Mouse (Mus musculus) hindbrain, embryonic 14.5 days (tissue): Measurements from ENCODE around the gene Fam171a2. TPM values are rescaled to one million over a fixed set of nuclear protein-coding genes. Genes with fewer than 3 reads are reported as not detected.

Source experiments
- ATAC-seq: fragments of 200-750 bp; cut with Nextera tagmentation; 2 replicates; pipeline ENCODE4 v1.8.0; 2017; ENCODE audit warnings: moderate number of reproducible peaks, mild to moderate bottlenecking, moderate TSS enrichment, moderate library complexity; ENCODE audit not compliant: low FRiP score
- DNase-seq: peaks from one replicate; pipeline ENCODE4 v3.0.0-alpha.2; 2015; ENCODE audit warnings: low spot score
- H3K27ac ChIP-seq: fragments of 300-500 bp; sonication (generic); 2 replicates; pipeline ENCODE4 v1.5.1; 2014; ENCODE audit warnings: mild to moderate bottlenecking, moderate library complexity
- H3K27me3 ChIP-seq: fragments of 300-500 bp; sonication (generic); 2 replicates; pipeline ENCODE4 v1.6.1; 2014; ENCODE audit warnings: mild to moderate bottlenecking, low read length, mixed read lengths; ENCODE audit not compliant: control insufficient read depth, insufficient read depth
- H3K36me3 ChIP-seq: fragments of 300-500 bp; sonication (generic); replicated peaks from 2 replicates; pipeline ENCODE4 v1.6.1; 2014; ENCODE audit not compliant: control insufficient read depth, insufficient read depth
- H3K4me1 ChIP-seq: fragments of 300-500 bp; sonication (generic); replicated peaks from 2 replicates; pipeline ENCODE4 v1.6.1; 2014; ENCODE audit warnings: antibody characterized with exemption, low read length, mixed read lengths; ENCODE audit not compliant: control insufficient read depth, insufficient read depth
- H3K4me2 ChIP-seq: fragments of 300-500 bp; sonication (generic); replicated peaks from 2 replicates; pipeline ENCODE4 v1.6.1; 2014; ENCODE audit warnings: mild to moderate bottlenecking, moderate library complexity
- H3K4me3 ChIP-seq: fragments of 300-500 bp; sonication (generic); replicated peaks from 2 replicates; pipeline ENCODE4 v1.5.1; 2014; ENCODE audit warnings: mild to moderate bottlenecking, low read length
- H3K9ac ChIP-seq: fragments of 300-500 bp; sonication (generic); 2 replicates; pipeline ENCODE4 v1.6.1; 2014
- H3K9me3 ChIP-seq: fragments of 300-500 bp; sonication (generic); 2 replicates; pipeline ENCODE4 v1.6.1; 2016; ENCODE audit warnings: low read length; ENCODE audit not compliant: control insufficient read depth
- WGBS: fragments of 180-500 bp; shearing (Covaris S2); extraction: QIAGEN DNeasy Blood & Tissue Kit; methylation state at CpG from one replicate; pipeline ENCODE4 v1.1.7; 2014; 5-methylcytosine and 5-hydroxymethylcytosine counted together
- polyA plus RNA-seq: library from polyadenylated mRNA; unstranded; fragments of >200 nt; fragmentation: Nextera tagmentation; extraction: Ambion mirVana; gene quantifications from 2 replicates; pipeline ENCODE4 v1.2.1, GENCODE M21; 2014

The Fam171a2 gene
- polyA plus RNA-seq, 1 experiment from 2014 or later: 30.9 TPM

DNA sequence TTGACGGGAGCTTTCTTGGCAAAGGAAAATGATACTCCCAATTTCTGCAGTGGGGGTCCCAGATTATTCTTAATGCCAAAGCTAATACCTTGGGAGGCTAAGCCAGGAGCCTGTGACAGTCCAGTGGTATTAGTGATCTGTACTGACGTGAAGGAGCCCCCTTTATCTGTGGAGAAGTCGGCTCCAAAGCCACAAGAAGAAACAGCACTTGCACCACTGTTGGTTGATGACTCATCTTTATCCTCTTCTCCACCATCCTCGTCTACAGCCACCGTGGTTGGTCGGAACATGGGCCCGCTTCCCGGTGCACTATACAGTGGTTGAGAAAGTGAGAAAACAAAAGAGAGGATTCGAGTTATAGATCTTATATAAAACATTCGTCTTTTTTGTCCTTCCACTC lies 34.3 kb upstream of the Fam171a2 start:
- H3K4me1 ChIP-seq: no peaks in the 10 kb centered on the region
- H3K4me3 ChIP-seq: no peak overlapping the region
- peaks cover 86% of the 10 kb centered on the region for H3K36me3 ChIP-seq
- 93% methylated on average over 10 of the region's 10 CpGs for WGBS
- H3K27me3 ChIP-seq: no peaks in the 10 kb centered on the region
- no peak overlapping the region for H3K4me2 ChIP-seq
- H3K9me3 ChIP-seq: no peaks in the 10 kb centered on the region
- no peak for DNase-seq
- no peak for ATAC-seq
- no peak overlapping the region for H3K27ac ChIP-seq
- H3K9ac ChIP-seq: no peak overlapping the region

GRCm38 (mm10) chr11:102480897-102481296 lies 33.4 kb upstream of the Fam171a2 start:
- Histone ChIP-seq H3K9ac (no peak overlapping the region), H3K4me1 (no peaks in the 10 kb centered on the region), H3K9me3 (no peaks in the 10 kb centered on the region), H3K4me2 (no peak overlapping the region), H3K4me3 (no peak overlapping the region), H3K36me3 (peaks cover 77% of the 10 kb centered on the region), H3K27ac (no peak overlapping the region), H3K27me3 (no peaks in the 10 kb centered on the region)
- no peak for DNase-seq
- no peak for ATAC-seq
- 89% methylated on average over 4 of the region's 4 CpGs for WGBS

DNA sequence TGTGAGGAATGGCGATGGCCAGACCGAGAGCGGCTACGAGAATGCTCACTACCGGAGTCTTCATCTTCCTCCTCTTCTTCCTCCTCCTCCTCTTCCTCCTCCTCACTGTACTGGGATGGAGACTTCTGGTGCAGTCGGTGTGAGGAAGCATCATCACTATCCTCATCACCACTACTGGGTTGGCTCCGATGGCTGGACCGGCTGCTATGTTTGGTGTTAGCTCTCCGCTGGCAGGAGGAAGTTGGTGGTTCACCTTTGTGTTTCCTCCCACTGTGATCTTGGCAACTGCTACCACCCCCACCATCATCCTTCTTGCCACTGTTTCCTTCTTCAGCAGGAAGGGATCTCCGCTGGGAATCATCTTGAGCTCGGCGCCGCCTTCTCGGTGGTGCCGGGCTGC lies 32.6 kb upstream of the Fam171a2 start:
- no peak overlapping the region for H3K4me2 ChIP-seq
- ATAC-seq: no peak

GRCm38 (mm10) chr11:102479581-102479980 lies 32.1 kb upstream of the Fam171a2 start:
- no peak for ATAC-seq
- peaks cover 66% of the 10 kb centered on the region for H3K36me3 ChIP-seq
- WGBS: 97% methylated on average over 23 of the region's 23 CpGs

More for the DNA sequence above, 32.6 kb upstream of the Fam171a2 start:
- Histone ChIP-seq H3K27me3 (no peaks in the 10 kb centered on the region), H3K9me3 (no peaks in the 10 kb centered on the region), H3K4me3 (no peak overlapping the region), H3K36me3 (peaks cover 71% of the 10 kb centered on the region), H3K4me1 (no peaks in the 10 kb centered on the region), H3K9ac (no peak overlapping the region), H3K27ac (no peak overlapping the region)
- 98% methylated on average over 15 of the region's 15 CpGs for WGBS
- no peak for DNase-seq

GRCm38 (mm10) chr11:102478671-102479070 lies 31.2 kb upstream of the Fam171a2 start:
- no peak overlapping the region for H3K4me3 ChIP-seq
- DNase-seq (no peak), ATAC-seq (no peak)
- no peaks in the 10 kb centered on the region for H3K27me3 ChIP-seq
- H3K9me3 ChIP-seq: no peaks in the 10 kb centered on the region
- H3K4me1 ChIP-seq: no peaks in the 10 kb centered on the region
- no peak overlapping the region for H3K4me2 ChIP-seq
- WGBS: 83% methylated on average over 3 of the region's 3 CpGs
- peaks cover 60% of the 10 kb centered on the region for H3K36me3 ChIP-seq
- no peak overlapping the region for H3K9ac ChIP-seq
- H3K27ac ChIP-seq: no peak overlapping the region

More at GRCm38 (mm10) chr11:102479581-102479980, 32.1 kb upstream of the Fam171a2 start:
- H3K4me1 ChIP-seq: no peaks in the 10 kb centered on the region
- H3K4me2 ChIP-seq: no peak overlapping the region
- H3K9ac ChIP-seq: no peak overlapping the region
- no peak overlapping the region for H3K27ac ChIP-seq
- no peak overlapping the region for H3K4me3 ChIP-seq
- no peaks in the 10 kb centered on the region for H3K9me3 ChIP-seq
- H3K27me3 ChIP-seq: no peaks in the 10 kb centered on the region
- DNase-seq: no peak

DNA sequence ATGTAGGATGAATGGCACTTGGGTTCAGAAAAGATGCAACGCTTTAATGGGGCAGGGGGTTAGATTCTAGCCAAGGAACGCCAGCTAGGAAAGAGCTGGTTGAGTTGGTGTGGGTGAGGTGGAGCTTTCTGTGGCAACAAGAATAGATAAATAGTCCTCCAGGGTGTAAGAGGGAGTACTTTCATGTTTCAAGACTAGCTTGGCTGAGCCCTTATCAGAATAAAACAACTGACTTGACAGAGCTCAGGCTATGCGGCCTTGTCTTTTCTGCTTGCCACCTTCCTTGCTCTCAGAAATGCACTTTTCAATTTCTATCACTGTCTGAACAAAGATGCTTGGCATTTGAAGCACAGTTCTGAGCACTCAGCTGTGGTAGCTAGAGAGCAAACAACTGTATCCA lies 27.5 kb upstream of the Fam171a2 start:
- H3K4me1 ChIP-seq: no peaks in the 10 kb centered on the region
- no peak overlapping the region for H3K9ac ChIP-seq
- H3K27me3 ChIP-seq: no peaks in the 10 kb centered on the region
- peaks cover 28% of the 10 kb centered on the region for H3K36me3 ChIP-seq
- WGBS: 96% methylated on average over 3 of the region's 3 CpGs
- no peak overlapping the region for H3K4me2 ChIP-seq
- no peak overlapping the region for H3K27ac ChIP-seq
- no peak for ATAC-seq
- DNase-seq: no peak
- H3K9me3 ChIP-seq: no peaks in the 10 kb centered on the region
- no peak overlapping the region for H3K4me3 ChIP-seq

- no peak within 1 kb of the TSS for H3K27ac ChIP-seq
- H3K4me2 ChIP-seq: no peak within 1 kb of the TSS
- no peaks in the 10 kb centered on the region for H3K9me3 ChIP-seq
- 66% methylated on average over 11 of the region's 11 CpGs for WGBS
- no peak for DNase-seq
- no peak within 1 kb of the TSS for H3K9ac ChIP-seq
- no peak for ATAC-seq
- peaks cover 10% of the 10 kb centered on the region; the same call in 1 of the 2 replicates for H3K4me1 ChIP-seq
- H3K36me3 ChIP-seq: no peaks in the 10 kb centered on the region; the same call in 1 of the 2 replicates
- H3K4me3 ChIP-seq: no peak within 1 kb of the TSS
- H3K27me3 ChIP-seq: 0 out of 2 replicates have a peak, but pooled peaks cover 3% of the 10 kb centered on the region
Observed at GRCm38 (mm10) chr11:102469648-102470357, 22.3 kb upstream of the Fam171a2 start, which contains the start of gene Itga2b. Itga2b (minus strand) TSS chr11:102470122.

- H3K4me3 ChIP-seq: peak overlapping the region; percentile 33
- ATAC-seq (peak; percentile 90), DNase-seq (peak; percentile 91)
- peaks cover 10% of the 10 kb centered on the region; the same call in 1 of the 2 replicates for H3K4me1 ChIP-seq
- H3K9ac ChIP-seq: peak overlapping the region; percentile 49
- H3K4me2 ChIP-seq: peak overlapping the region; percentile 61
- no peaks in the 10 kb centered on the region for H3K9me3 ChIP-seq
- H3K27me3 ChIP-seq: 0 out of 2 replicates have a peak, but pooled peaks cover 3% of the 10 kb centered on the region
- WGBS: under 1% methylated on average over 37 of the region's 37 CpGs
- no peak overlapping the region for H3K27ac ChIP-seq
- no peaks in the 10 kb centered on the region for H3K36me3 ChIP-seq
Observed at GRCm38 (mm10) chr11:102467041-102467631, 19.7 kb upstream of the Fam171a2 start.

DNA sequence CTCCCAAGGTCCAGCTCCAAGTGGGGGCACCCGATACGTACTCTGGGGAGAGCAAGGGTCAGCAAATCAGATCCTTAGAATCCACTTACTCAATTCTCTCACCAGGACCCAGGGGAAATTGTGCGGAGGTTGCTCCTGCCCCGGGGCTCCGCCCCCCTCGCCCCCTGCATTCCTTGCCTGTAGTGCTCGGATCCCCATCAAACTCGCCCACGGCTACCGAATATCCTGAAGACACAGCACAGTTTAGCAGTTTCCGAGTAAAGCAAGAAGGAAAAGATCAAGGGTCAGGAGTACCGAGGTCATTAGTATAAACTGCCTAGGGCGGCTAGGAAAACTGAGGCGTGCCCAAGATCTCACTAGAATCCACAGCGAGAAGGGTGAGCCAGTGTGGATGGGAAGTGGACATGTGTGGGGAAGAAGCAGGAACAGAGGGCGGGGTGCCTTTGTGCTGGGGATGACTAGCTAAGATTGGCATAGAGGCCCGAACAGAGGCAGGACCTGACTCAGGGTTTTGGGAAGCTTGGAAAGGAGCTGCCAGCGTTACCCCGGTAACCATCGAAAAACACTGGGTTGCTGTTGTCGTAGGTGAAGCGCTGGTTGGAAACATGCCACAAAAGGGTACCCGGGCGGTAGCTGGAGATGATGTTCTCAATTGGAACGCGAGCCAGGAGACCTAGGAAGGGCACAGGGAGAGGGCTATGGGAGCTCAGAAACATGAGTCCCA lies 18.4 kb upstream of the Fam171a2 start:
- no peak overlapping the region for H3K9ac ChIP-seq
- H3K36me3 ChIP-seq: no peaks in the 10 kb centered on the region
- H3K4me2 ChIP-seq: peak overlapping the region; percentile 10; the same call in 1 of the 2 replicates
- no peak overlapping the region for H3K4me3 ChIP-seq
- ATAC-seq (no peak), DNase-seq (peak; percentile 66)
- H3K27me3 ChIP-seq: 0 out of 2 replicates have a peak, but pooled peaks cover 3% of the 10 kb centered on the region
- H3K4me1 ChIP-seq: peaks cover 10% of the 10 kb centered on the region; the same call in 1 of the 2 replicates
- H3K9me3 ChIP-seq: no peaks in the 10 kb centered on the region
- no peak overlapping the region; the same call in 1 of the 2 replicates for H3K27ac ChIP-seq
- WGBS: 10% methylated on average over 26 of the region's 26 CpGs
